Mouse (Mus musculus): ENCODE measurements around the gene Gimd1. TPM values are rescaled to one million over a fixed set of nuclear protein-coding genes. Genes with fewer than 3 reads are reported as not detected.

Gene Gimd1
- total RNA-seq (2021) = not detected
- long read RNA-seq, experiment 1 = 0 reads
- long read RNA-seq, experiment 2 = 0 reads

DNA sequence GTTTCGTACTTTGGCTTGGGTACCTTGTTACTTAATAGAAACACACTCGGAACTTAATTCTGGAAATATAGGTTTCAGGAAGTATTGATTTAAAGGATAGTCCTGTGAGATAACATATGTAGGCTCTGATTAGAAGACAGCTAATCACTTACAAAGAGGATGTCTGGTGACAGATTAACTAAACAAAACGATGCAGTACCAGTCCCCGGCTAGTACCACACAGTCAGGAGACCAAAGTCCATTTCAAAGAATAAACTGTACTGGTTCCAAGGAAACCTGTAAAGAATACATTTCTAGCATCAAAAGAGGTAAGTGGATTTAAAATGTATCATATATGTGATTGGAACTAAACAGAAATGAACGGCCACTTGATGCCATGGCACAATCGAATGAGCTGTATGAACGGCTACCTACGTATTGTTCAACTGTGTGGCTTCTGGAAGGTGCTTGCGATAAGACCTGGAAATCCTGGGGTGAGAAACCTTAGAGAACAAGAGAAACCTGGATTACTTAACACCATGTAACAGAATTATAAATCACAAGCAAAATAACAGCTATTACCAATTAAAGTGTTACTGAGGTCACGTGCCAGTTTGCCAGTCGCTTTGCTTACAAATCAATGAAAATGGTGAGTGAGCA is at the start of gene Gimd1:
Gimd1 (plus strand) TSS at position 220 of the 639 bp plus-strand sequence.
- Histone ChIP-seq H3K27ac (no peak within 1 kb of the TSS), H3K4me3 (no peak within 1 kb of the TSS)
- no peak for DNase-seq (ENCODE audit: low spot score in 2 of 2)
- TF ChIP-seq CTCF (conservative IDR thresholded peaks at IDR 0.05) = no peak

DNA sequence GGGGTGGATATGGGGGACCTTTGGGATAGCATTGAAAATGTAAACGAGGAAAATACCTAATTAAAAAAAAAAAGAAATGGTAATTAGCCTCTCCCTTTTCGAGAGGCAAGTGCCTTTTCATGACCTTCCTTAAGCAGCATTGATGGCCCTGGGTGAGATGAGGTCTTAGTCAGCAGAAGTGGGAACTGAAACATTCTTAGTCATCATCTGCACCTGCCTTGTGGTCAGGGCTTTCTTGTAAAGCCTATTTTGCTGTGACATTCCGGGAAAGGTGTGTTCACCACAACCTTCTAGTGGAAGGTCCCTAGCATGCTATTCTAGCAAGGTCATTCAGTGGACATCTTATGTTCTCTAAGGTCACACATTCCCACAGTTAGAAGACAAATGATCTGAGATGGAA is 48.4 kb upstream of the Gimd1 start:
- no peak for TF ChIP-seq CTCF (conservative IDR thresholded peaks at IDR 0.05)
- no peak overlapping the region for H3K27ac ChIP-seq
- no peak for DNase-seq (ENCODE audit: low spot score in 2 of 2)
- no peak overlapping the region for H3K4me3 ChIP-seq

DNA sequence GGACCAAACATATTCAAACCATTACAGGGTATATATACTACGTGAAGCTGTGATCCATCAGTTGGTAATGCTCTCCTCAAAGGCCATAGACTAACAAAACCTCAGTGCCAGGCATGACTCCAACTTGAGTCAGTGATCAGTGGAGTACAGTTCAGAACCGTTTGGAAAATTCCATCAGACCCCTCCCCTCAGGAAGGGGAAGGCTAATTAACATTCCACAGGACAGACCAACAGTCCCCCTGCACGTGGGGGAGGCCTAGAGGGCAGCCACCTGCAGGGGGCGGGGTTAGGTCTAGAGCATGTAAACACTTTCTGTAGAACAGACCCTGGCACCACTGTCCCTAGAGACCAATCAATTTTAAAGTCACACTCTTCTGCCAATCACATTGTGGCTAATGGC is 47.3 kb upstream of the Gimd1 start:
- Histone ChIP-seq H3K4me3 (no peak overlapping the region), H3K27ac (no peak overlapping the region)
- DNase-seq (ENCODE audit: low spot score in 2 of 2) = no peak
- TF ChIP-seq CTCF (conservative IDR thresholded peaks at IDR 0.05) = no peak

DNA sequence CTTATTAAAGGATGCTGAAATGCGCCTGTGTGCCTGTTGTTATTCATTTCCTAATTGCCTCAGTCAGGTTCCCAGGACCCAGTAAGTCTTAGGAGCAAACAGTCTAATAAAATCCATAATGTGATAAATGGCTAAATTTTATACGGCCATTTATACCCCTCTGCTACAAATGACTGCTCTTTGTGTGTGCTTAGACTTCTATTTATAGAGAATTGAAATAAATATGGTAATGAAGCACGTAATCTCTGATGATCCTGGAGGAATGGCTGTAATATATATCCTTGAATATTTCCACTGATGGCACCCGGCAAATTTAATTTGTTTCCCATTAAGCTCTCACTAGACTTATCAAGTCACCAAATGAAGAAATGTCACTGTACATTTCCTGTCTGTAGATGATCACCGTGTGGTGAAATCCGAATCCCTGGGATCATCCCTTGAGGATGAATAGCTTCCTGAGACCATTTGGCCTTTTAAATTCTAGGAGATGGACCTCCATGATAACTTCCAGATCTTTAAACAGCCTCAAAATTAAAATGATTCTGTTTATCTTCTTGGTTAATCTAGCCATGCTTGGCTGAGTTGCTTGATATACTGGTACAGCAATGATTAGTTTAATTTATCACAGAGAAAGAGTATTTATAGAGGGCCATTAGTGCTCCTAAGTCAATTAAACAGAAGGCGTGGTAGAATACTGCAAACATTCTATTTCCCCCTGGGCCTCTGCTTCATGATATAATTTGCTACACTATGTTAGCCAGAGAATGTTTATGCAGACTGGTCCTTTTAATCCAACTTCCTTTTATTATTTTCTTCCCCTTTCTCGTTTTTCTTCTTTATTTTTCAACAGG is 44.3 kb upstream of the Gimd1 start:
- Histone ChIP-seq H3K4me3 (no peak overlapping the region), H3K27ac (no peak overlapping the region)
- DNase-seq (ENCODE audit: low spot score in 2 of 2) = no peak
- TF ChIP-seq CTCF (conservative IDR thresholded peaks at IDR 0.05) = no peak

GRCm38 (mm10) chr3:132588146-132588545 is 41.5 kb upstream of the Gimd1 start:
- no peak overlapping the region for H3K27ac ChIP-seq
- no peak for DNase-seq (ENCODE audit: low spot score in 2 of 2)
- TF ChIP-seq CTCF (conservative IDR thresholded peaks at IDR 0.05) = no peak
- no peak overlapping the region for H3K4me3 ChIP-seq

DNA sequence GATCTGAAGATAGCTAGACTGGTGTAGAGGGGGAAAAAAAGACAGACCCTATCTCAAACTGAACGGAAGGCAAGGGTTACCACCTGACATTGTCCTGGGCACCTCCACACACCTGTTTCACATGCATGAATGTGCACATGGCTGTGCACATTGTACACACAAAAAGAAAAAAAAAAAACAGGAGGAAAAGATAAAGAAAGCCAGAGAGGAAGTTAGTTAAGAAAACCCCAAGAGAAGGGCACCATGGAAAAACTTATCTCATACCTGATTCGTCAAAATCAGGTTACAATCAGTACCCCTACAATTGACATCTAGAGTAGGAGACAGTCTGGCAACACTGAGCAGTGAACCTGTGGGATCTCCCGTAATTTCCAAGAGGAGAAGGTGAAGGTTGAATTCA is 39.6 kb upstream of the Gimd1 start:
- Histone ChIP-seq H3K4me3 (no peak overlapping the region), H3K27ac (no peak overlapping the region)
- no peak for DNase-seq (ENCODE audit: low spot score in 2 of 2)
- TF ChIP-seq CTCF (conservative IDR thresholded peaks at IDR 0.05) = no peak

- Histone ChIP-seq H3K4me3 (no peak overlapping the region), H3K27ac (no peak overlapping the region)
- no peak for TF ChIP-seq CTCF (conservative IDR thresholded peaks at IDR 0.05)
- no peak for DNase-seq (ENCODE audit: low spot score in 2 of 2)
Observed at GRCm38 (mm10) chr3:132590604-132591003, 39.0 kb upstream of the Gimd1 start.

- Histone ChIP-seq H3K27ac (no peak overlapping the region), H3K4me3 (no peak overlapping the region)
- DNase-seq (ENCODE audit: low spot score in 2 of 2) = peak; percentile 9 to 14
- peak; percentile 55 for TF ChIP-seq CTCF (conservative IDR thresholded peaks at IDR 0.05)
Observed at GRCm38 (mm10) chr3:132628741-132629140, 879 bp upstream of the Gimd1 start.

GRCm38 (mm10) chr3:132633261-132633660 is 3.6 kb downstream of the Gimd1 start:
- no peak for TF ChIP-seq CTCF (conservative IDR thresholded peaks at IDR 0.05)
- Histone ChIP-seq H3K4me3 (no peak overlapping the region), H3K27ac (no peak overlapping the region)
- DNase-seq (ENCODE audit: low spot score in 2 of 2) = no peak

DNA sequence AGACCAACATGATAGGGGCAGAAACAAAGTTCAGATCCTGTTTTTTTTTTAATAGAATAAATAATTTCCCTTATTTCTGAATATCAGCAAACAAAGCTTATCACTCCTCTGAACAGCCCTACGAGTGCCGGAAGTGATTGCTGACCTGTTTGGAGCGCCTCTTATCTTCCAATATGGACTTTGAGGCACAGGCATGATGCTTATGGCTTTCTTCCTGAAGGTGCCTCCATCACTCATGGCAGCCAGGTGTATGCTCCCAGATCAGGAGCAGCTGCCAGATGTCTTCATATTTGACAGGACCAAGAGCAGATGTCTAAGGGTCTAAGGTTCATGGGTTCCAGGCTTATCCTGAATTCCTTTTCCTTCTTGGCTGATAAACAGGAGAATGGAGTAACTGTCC is 7.5 kb downstream of the Gimd1 start:
- no peak for DNase-seq (ENCODE audit: low spot score in 2 of 2)

DNA sequence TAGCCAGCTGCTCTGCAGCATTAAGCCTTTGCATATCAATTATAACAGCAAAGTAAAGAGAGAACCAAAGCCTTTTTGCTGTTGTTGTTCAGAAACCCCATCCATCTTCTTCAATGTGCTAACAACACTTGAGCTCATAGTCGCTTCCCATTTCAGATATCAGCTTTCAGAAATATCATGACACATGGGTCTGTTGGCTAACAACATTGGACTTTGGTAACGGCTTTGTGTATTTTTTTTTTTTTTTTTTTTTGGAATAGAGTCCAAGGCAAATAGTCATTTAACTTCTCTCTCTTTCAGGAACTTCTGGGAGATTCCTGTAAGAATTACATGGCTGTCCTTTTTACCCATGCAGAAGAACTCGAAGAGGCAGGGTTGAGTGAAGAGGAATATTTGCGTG is 14.5 kb downstream of the Gimd1 start:
- TF ChIP-seq CTCF (conservative IDR thresholded peaks at IDR 0.05) = no peak
- Histone ChIP-seq H3K4me3 (no peak overlapping the region), H3K27ac (no peak overlapping the region)
- DNase-seq (ENCODE audit: low spot score in 2 of 2) = no peak

More for the DNA sequence above, 7.5 kb downstream of the Gimd1 start:
- no peak overlapping the region for H3K27ac ChIP-seq
- H3K4me3 ChIP-seq = no peak overlapping the region
- TF ChIP-seq CTCF (conservative IDR thresholded peaks at IDR 0.05) = no peak

DNA sequence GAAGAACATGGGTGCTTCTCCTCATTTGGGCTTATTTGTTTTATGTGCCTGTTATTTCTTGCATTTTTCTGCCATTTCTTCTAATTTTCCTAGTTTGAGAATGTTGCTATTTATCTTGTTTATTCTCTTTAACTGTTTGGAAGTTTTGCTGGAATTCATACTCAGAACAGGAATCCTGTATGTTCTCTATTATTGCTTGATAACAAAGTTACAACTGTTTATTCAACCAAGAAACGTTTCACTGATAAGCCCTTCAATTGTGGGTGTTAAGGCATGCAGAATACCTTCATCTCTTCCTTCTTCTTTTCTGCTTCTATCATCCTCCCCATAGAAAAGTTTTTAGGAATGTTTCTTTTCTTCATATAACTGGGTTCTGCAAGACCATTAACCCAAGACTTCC is 17.2 kb downstream of the Gimd1 start:
- DNase-seq (ENCODE audit: low spot score in 2 of 2) = no peak
- Histone ChIP-seq H3K27ac (no peak overlapping the region), H3K4me3 (no peak overlapping the region)
- no peak for TF ChIP-seq CTCF (conservative IDR thresholded peaks at IDR 0.05)

GRCm38 (mm10) chr3:132649368-132649767 is 19.7 kb downstream of the Gimd1 start:
- no peak overlapping the region for H3K4me3 ChIP-seq
- DNase-seq (ENCODE audit: low spot score in 2 of 2) = no peak
- no peak for TF ChIP-seq CTCF (conservative IDR thresholded peaks at IDR 0.05)
- no peak overlapping the region for H3K27ac ChIP-seq

DNA sequence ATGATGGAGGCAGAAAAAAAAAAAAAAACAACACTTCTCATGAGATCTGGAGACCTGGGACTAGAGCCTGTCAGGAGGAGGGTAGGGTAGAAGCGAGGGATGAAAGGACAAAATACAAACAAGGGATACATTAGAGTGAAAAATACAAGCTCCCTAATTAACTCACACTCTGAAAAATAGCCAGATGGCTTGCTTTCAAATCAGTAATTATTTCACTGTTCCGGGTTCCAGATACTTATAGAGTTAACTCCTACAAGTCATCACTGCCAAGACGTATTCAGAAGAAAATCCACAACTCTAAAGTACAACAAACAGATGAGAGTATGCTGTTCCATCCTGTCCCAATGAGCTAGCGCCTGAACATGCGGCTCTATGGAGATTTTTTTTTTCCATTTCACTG is 20.6 kb downstream of the Gimd1 start:
- H3K4me3 ChIP-seq = no peak overlapping the region
- no peak for DNase-seq (ENCODE audit: low spot score in 2 of 2)
- no peak for TF ChIP-seq CTCF (conservative IDR thresholded peaks at IDR 0.05)
- H3K27ac ChIP-seq = no peak overlapping the region
